Mouse (Mus musculus) lung, postnatal 0 days (tissue): ENCODE results near the gene Wif1.

Experiments
- CTCF ChIP-seq: IDR thresholded peaks from 2 replicates; pipeline ENCODE4 v1.5.1; 2016; ENCODE audit warnings: antibody characterized with exemption, mild to moderate bottlenecking
- EP300 ChIP-seq: IDR thresholded peaks from 2 replicates; pipeline ENCODE4 v1.6.1; 2016; ENCODE audit warnings: antibody characterized with exemption, mild to moderate bottlenecking, control low read depth

- no peak for TF ChIP-seq EP300
- no peak for TF ChIP-seq CTCF
These were observed 46.7 kb downstream of the Wif1 start for GRCm38 (mm10) chr10:121080500-121080899.
